Mouse (Mus musculus) spleen, postnatal 14 days (tissue): ENCODE data around the gene Oaz1.
"Not testable (repeated sequence)": the region's sequence is repeated elsewhere in the genome, so short reads cannot be mapped to it uniquely, and the experiment has no call there.

ENCODE experiments used
- DNase-seq, 2 experiments: peaks; one replicate each; pipeline ENCODE4 v3.0.0; 2021 to 2022; ENCODE audit warnings: low spot score in 2 of 2

Gene Oaz1

DNA sequence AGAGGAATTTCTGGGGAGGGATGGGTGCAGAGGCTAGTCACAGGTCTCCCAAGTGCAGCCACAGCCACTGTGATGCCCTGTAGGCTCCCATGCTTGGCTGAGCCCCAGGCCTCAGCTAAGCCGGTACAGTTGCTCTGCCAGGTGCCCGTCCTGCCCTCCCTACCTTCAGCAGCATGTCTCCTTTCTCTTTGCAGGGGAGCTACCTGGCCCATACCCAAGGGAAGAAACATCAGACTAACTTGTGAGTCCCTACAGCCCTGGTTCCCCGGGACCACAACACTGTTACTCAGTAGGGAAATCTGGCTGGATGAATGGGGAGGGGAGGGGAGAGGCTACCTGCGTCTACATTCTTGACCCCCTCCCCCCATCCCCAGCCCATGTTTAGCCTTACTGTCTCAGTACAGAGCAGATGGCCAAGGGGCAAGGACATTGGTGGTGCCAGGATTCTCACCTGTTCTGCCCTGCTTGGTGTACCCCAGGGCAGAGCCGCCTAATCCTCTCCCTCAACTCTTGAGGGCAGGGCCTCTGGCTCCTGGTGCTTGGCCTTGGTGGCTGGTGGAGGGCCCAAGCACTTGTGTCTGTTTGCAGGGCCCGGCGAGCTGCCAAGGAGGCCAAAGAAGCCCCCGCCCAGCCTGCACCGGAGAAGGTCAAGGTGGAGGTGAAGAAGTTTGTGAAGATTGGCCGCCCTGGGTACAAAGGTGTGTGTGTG, 24.1 kb upstream of the Oaz1 start:
- DNase-seq, result no peak

DNA sequence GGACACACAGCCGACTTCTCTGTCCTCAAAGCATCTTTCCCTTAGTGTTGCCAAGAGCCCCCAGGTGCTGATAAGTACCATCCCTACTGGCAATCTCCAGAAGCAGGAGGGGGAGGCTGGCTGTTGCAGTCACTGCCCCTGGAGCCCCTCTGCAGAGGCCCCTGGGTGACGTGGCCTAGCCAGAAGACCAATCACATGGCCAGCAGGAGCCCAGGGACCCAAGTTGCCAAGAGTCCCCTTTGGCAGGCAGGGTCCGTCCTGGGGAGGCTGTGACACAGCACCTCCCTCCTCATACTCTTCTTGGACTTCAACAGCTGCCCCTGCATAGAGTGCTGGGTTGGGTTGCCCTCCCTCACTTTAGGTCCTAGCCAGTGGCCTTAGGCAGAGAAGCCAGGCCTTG, 23.5 kb upstream of the Oaz1 start:
- DNase-seq, result no peak

DNA sequence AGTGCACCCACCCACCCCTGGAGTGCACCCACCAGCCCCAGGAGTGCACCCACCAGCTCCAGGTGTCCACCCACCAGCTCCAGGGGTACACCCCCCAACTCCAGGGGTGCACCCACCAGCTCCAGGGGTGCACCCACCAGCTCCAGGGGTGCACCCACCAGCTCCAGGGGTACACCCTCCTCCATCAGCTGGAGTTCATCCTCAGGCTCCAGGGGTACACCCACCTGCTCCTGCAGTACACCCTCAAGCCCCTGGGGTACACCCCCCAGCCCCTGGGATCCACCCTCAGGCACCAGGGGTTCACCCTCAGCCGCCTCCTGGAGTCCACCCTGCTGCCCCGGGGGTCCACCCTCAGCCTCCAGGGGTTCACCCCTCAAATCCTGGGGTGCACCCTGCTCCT, 22.1 kb upstream of the Oaz1 start:
- no peak for DNase-seq

DNA sequence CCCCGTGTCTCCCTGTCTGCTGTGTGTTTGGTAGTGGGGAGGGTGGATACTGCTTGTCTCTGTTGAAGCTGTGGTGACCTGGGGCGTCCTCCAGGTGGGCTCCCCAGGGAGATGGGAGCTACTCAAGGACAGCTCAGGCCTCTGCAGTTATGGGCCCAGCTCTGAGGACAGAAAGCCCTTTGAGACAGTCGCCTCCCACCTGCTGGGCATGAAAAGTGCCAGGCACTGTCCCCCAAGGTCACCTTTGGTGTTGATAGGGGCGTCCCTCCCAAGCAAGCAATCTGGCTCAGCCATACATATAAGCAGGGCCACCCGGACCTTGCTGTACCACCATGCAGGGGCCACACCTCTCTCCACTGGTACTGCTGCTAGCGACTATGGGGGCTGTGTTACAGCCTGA, 21.5 kb upstream of the Oaz1 start, which contains the start of gene Amh:
Amh (plus strand) TSS at position 328 of the 400 bp plus-strand sequence.
- no peak for DNase-seq

DNA sequence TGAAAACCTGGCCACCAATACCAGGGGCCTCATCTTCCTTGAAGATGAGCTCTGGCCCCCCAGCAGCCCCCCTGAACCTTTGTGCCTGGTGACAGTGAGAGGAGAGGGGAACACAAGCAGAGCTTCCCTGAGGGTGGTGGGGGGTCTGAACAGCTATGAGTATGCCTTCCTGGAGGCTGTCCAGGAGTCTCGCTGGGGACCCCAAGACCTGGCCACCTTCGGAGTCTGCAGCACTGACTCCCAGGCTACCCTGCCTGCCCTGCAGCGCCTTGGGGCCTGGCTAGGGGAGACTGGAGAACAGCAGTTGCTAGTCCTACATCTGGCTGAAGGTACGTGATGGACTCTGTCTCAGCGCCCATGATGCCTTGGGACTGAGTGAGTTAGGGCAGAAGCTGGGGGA, 21.1 kb upstream of the Oaz1 start:
- DNase-seq, result no peak

DNA sequence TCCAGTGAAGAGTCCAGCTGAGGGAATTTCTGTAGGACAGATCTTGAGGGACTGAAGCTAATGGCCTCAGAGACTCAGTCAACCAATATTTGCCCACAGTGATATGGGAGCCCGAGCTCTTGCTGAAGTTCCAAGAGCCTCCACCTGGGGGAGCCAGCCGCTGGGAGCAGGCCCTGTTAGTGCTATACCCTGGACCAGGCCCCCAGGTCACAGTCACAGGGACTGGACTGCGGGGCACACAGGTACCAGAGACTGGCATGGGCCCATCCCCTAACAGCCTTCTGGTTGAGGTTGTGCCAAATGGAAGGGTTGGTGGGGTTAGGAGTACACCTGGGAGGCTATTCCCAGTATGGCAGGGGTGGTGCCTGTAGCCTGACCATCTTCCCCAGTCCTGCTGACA, 20.5 kb upstream of the Oaz1 start:
- DNase-seq, result peak; percentile 68 to 83

DNA sequence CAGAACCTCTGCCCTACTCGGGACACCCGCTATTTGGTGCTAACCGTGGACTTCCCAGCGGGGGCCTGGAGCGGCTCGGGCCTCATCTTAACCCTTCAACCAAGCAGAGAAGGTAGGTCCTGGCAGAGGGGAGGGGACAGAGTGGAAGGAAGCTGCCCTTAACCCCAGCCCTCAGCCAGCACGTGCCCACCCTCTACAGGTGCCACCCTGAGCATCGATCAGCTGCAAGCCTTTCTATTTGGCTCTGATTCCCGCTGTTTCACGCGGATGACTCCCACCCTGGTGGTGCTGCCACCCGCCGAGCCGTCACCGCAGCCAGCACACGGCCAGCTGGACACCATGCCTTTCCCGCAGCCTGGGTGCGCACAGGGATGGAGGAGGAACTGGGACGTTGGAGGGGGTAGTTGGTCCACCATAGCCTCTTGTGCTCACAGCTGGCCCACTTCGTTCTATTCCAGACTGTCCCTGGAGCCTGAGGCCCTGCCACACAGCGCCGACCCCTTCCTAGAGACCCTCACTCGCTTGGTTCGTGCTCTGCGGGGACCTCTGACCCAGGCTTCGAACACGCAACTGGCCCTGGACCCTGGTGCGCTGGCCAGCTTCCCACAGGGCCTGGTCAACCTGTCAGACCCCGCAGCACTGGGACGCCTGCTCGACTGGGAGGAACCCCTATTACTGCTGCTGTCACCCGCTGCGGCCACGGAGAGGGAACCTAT, 20.0 kb upstream of the Oaz1 start:
- no peak for DNase-seq

DNA sequence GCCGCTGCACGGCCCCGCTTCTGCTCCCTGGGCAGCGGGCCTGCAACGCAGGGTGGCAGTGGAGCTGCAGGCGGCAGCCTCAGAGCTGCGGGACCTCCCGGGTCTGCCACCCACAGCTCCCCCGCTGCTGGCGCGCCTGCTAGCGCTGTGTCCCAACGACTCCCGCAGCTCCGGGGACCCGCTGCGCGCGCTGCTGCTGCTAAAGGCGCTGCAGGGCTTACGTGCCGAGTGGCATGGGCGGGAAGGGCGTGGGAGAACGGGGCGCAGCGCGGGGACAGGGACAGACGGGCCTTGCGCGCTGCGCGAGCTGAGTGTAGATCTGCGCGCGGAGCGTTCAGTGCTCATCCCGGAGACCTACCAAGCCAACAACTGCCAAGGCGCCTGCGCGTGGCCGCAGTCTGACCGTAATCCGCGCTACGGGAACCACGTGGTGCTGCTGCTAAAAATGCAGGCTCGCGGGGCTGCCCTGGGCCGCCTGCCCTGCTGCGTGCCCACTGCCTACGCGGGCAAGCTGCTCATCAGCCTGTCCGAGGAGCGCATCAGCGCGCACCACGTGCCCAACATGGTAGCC, 19.3 kb upstream of the Oaz1 start:
- DNase-seq, result peak in 1 of 2 experiments; percentile 36

DNA sequence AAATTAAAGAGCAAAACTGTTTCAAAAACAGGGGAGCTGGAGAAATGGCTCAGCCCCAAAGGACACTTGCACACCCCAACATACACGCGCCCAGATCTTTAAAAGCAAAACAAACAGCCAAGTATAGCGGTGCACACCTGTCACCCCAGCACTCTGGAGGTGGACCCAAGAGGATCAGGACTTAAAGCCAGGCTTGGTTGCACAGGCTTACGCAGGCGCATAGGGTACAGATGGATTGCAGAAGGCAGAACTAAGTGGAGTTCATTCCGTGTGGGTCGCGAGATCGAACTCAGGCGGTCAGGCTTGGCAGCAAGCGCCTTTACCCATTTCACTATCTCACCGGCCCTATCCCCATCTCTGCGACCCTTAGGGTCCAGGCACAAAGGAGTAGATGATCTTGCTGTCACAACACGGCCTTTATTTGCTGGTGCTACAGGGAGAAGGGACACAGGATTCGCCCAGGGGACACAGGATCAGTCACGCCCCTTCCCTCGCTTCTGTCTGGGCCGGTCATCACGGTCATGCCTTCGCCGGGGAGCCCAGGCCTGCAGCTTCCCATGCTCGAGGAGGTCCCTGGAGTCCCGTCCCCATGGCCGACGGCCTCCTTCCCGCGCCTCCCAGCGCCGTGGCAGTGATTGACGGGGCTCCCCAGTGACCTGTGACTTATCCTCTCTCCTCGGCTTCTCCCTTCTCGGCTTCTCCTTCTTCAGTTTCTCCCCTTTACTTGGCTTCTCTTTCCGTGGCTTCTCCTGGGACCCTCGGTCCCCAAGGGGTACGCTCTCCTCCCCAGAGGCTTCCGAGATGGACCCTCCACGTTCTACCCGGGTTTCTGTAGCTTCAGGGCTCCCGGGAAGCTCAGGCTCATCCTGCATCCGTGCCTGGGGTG, 18.1 kb upstream of the Oaz1 start:
- DNase-seq, result no peak

DNA sequence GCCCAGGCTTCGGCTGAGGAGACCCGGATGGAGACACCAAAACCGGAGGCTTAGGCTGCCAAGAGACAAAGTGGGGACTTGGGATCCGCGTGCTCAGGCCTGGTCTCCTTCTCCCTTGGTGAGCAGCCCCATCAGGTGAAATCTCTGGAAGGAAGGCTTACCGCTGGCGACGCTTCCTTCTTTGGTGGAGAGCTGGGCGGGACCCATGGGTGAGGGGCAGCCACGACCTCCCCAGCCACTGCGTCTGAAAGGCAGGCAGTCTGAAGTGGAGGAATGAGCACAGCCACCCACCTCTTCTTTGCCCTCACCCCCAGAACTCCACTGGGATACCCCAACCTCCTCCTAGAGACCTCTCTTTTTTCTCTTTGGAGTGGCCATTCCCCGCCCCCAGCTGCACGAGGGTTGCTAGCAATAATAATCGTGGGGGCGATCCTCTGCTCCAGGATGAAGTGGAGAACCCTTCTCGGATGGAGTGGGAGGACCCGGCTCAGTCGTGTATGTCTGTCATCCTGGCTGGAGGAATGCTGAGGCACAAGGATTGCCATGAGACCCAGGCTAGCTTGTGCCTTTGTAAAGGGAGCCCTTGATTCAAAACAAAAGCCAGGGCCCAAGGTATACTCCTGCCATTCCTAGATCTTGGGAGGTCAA, 17.3 kb upstream of the Oaz1 start:
- DNase-seq, result no peak

DNA sequence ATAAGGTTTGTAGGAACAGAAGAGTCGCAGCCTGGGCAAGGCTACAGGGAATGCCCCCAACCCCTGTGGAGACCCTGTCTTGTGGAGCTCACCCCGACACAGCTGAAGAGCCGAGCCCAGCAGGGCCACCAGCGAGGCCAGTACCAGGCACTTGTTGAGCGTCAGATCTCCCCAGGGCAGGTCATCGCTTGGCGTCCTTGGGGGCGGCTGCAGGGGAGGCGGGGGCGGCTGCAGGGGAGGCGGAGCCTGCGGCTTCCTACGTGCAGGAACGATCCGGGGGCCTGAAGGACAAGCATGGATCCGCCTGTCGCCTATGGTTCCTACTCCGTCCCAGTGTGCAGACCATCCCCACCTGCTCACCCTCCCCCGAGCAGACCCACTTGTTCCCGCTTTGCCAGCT, 16.4 kb upstream of the Oaz1 start:
- no peak for DNase-seq

DNA sequence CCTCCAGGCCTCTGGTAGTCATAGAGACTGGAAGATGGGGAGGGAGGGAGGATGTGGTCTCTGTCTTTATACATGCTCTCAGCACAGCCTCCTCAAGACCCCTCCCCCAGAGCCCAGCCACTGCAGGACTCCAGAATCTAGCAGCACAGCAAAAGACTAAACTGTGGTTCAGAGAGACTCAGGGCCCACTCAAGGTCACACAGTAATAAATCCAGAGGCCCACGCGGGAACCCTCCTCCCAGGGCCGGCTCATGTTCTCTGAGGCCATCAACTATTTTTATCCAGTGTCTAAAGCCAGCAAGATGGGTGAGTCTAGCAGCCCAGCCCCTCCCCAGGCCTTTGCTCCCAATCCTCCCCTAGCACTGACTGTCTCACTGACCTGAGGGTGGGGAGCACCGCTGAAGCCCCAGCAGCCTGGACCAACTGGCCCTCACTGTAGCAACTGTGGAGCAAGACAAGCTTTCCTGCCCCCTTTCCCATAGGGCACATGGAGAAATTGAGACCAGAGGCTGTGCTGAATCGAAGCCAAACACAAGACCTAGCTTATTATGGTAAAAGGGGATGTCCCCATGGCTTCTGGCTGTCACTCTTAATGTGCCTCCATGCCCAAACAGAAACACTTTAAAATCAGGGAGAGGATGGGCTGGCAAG, 13.9 kb upstream of the Oaz1 start:
- DNase-seq, result no peak

DNA sequence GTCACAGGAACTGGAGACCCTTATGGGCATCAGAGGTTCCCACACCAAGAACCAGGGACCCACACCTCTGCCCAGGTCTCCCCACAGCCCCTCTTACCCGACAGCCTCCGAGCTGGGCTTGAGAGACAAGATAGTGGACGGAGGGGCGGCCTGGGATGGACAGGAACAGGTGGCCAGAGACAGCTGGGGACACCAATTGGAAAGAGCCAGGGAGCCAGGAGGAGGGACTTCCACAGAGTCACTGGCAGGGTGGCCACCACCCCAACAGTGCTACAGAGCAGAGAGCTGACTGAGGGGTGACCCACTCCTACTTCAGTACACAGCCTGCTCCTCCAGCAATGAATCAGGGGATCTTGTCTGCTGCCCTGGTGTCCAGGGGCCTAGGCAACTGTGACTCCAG, 13.1 kb upstream of the Oaz1 start, which contains the start of gene Jsrp1:
Jsrp1 (minus strand) TSS at position 133 of the 400 bp plus-strand sequence.
- DNase-seq, result no peak

DNA sequence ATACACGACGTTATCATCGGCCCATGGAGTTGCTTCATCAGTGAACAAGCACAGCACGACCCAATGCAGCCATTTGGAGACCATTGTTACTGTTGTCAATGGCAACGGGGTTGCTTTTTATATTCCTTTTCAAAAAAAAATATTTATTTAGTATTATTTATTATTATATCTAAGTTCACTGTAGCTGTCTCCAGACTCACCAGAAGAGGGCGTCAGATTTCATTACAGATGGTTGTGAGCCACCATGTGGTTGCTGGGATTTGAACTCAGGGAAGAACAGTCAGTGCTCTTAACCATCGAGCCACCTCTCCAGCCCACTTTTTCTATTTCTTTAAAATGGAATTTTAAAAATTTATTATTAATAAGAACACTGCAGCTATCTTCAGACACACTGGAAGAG, 11.7 kb upstream of the Oaz1 start:
- DNase-seq, result no peak

DNA sequence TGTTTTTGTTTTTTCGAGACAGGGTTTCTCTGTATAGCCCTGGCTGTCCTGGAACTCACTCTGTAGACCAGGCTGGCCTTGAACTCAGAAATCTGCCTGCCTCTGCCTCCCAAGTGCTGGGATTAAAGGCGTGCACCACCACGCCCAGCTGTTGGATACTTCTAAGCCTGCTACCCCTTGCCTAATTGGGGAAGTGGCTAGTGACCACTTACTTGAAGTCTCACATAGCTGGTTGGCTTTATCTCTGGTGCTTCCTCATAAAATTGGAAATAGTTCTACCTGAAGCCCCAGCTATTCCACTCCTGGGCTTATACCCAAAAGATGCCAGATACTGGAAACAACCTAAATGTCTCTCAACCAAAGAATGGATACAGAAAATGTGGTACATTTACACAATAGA, 10.2 kb upstream of the Oaz1 start:
- DNase-seq, result not testable (repeated sequence)

DNA sequence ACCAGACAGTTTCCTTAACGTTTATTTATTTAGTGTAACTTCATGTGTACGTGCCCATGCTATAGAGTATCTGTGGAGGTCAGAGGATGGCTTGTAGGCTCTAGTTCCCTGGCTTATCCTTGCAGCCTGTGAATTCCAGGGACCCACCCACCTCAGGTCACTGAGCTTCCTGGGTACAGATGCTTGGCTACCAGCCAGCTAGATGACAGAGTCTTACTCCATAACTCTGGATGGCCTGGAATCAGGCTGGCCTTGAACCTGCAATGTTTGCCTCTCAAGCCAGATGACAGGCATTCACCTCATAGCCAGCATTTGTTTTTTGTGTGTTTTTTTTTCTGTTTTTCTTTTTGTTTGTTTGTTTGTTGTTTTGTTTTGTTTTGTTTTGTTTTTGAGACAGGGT, 9.3 kb upstream of the Oaz1 start:
- no peak for DNase-seq

DNA sequence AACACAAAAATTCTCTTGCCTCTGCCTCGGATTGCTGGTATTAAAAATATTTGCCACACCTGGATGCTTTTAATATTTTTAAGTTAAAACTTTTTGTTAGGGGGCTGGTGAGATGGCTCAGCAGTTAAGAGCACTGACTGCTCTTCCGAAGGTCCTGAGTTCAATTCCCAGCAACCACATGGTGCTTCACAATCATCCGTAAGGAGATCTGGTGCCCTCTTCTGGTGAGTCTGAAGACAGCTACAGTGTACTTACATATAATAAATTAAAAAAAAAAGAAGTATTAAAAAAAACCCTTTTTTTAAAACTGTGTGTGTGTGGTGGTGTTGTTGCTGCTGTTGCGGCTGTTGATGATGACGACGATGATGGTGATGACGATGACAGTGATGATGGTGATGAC, 8.5 kb upstream of the Oaz1 start:
- DNase-seq, result not testable (repeated sequence)

DNA sequence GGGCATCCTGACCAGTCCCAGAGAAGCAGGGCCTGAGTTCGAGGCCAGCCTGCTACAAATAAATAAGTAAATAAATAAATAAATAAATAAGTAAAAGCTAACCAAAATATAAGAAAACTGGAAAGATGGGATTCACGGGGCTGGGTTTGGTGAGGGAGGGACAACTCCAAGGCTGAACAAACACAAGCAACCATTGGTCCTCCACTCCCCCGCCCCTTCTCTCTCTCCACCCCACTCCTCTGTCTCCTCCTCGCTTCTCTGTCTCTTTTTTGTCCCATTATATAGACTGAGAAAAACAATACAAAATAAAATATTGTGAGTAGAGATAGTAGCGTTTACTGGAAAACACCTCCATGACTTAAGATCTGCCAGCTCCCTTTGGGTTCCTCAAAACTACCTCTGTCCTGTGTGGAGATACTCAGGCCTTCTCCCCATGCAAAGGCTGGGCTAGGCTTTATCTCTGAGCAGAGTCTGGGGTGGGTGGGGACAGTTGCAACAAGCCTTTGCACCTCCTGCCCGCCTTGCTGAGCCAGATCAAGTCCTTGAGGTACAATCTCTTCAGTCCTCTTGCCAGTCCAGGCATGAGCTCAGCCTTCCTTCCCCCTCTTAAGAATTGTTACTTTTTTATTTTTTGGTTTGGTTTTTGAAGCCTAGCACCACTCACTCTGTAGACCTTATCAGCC, 7.7 kb upstream of the Oaz1 start:
- DNase-seq, result peak; percentile 40 to 43

DNA sequence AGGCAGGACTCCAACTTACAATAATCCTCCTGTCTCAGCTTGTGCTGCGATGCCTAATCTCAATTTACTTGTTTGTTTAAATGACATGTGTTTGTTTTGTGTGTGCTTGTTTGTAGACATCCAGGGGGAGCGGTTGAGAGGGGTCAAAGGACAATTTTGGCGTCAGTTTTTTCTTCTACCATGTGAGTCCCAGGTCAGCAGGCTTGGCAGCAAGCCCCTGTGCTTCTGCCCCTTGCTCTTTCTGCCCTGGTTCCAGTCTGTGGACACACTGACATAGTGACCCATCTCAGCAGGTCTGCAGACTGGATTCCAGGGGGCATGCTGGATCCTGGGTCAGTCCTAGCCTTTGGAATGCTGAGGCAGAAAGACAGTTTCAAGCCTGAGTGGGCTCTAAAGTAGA, 7.0 kb upstream of the Oaz1 start:
- DNase-seq, result no peak

DNA sequence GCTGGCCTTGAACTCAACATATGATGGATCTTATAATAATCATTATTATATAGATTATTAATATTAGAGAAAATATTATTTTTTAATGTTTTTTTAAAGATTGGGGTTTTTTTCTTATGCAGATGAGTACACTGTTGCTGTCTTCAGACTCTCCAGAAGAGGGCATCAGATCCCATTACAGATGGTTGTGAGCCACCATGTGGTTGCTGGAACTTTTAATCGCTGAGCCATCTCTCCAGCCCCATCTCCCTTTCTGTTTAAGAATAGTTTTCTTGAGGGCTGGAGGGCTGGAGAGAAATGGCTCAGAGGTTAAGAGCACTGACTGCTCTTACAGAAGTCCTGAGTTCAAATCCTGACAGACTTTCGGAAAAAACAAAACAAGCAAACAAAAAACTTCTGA, 4.5 kb upstream of the Oaz1 start:
- DNase-seq, result no peak
